Mouse (Mus musculus): ENCODE measurements around the gene Olfr1033. TPM values are rescaled to one million over a fixed set of nuclear protein-coding genes. Genes with fewer than 3 reads are reported as not detected.
"Not testable (repeated sequence)": the region's sequence is repeated elsewhere in the genome, so short reads cannot be mapped to it uniquely, and the experiment has no call there.

Olfr1033 gene
- polyA plus RNA-seq (2015; fragmentation: Nextera tagmentation; extraction: Ambion mirVana), result 2.2 and 2.3 TPM in 2 replicates

DNA sequence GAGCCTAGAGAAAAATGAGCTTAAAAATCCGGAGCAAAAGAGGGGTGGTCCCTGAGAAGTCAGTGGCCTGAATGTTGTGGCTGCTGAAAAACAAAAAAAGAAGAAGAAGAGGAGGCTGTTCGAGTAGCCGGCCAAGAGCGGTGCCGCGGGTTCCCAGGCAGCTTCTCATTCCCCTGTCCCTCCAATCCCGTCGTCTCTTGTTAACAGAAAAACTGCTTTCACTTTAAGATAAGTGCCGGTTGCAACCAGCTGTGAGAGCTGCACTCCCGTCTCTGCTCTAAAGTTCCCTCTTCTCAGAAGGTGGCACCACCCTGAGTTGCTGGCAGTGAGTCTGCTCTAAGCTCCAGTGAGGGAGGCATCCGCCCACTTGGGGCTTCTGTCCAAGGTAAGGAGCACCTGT is at the start of gene Olfr1033:
Olfr1033 (plus strand) TSS at position 228 of the 400 bp plus-strand sequence.
- not testable (repeated sequence) for H3K36me3 ChIP-seq; H3K9me3 ChIP-seq; H3K27me3 ChIP-seq (replicated peaks); H3K4me1 ChIP-seq; ATAC-seq (ENCODE audit: extremely low read depth, insufficient number of reproducible peaks, low FRiP score, low TSS enrichment)
- H3K27ac ChIP-seq (replicated peaks), result peak within 1 kb of the TSS; percentile 74
- peak within 1 kb of the TSS; percentile 65 for H3K4me2 ChIP-seq
- WGBS, result under 1% methylated on average over 10 of the region's 11 CpGs
- peak within 1 kb of the TSS; percentile 54 for H3K9ac ChIP-seq
- peak within 1 kb of the TSS; percentile 49 for H3K4me3 ChIP-seq

DNA sequence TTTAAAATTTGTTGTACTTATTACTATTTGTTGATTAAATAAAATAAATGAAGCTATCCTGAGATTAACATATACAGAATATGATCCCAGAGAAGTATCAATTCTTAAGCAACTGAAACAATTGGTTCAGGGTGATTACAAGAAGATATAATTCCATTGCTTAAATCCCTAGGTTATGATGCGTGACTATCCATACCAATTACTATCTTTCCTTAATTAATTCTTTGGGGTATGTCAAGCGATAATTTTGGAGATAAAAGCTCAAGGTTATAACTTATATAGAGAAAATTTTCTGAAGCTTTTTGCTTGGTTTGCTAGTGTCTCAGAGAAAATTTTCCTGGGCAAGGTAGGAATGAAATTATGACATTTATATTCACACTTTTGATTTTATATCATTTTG is 46.8 kb upstream of the Olfr1033 start, which contains the start of gene Olfr1029:
Olfr1029 (plus strand) TSS at position 301 of the 400 bp plus-strand sequence.
- H3K9me3 ChIP-seq, result no peaks in the 10 kb centered on the region
- no peak within 1 kb of the TSS for H3K4me2 ChIP-seq
- H3K27me3 ChIP-seq (replicated peaks), result no peaks in the 10 kb centered on the region
- no peak within 1 kb of the TSS for H3K9ac ChIP-seq
- 71% methylated on average over 2 of the region's 2 CpGs for WGBS
- H3K4me1 ChIP-seq, result no peaks in the 10 kb centered on the region
- no peak within 1 kb of the TSS for H3K27ac ChIP-seq (replicated peaks)
- H3K36me3 ChIP-seq, result no peaks in the 10 kb centered on the region
- ATAC-seq (ENCODE audit: extremely low read depth, insufficient number of reproducible peaks, low FRiP score, low TSS enrichment), result no peak
- no peak within 1 kb of the TSS for H3K4me3 ChIP-seq

DNA sequence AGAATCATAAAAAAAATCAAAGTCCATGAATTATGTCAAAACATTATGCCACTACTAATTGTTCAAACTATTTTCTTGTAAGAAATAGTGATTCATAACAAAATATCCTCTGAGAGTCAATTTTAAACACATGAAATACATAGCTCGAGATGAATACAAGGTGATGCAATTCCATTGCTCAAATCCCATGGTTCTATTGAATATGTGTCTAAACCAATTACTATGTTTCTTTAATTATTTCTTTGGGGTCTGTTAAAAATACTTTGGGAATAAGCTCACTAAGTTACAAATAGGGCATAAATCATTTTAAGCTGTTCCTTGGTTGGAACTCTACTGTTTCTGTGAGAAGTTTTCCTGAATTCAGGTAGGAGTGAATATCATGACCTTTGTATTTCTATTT is 41.5 kb upstream of the Olfr1033 start, which contains the start of gene Olfr1030:
Olfr1030 (plus strand) TSS at position 301 of the 400 bp plus-strand sequence.
- H3K4me1 ChIP-seq, result no peaks in the 10 kb centered on the region
- H3K9ac ChIP-seq, result no peak within 1 kb of the TSS
- H3K36me3 ChIP-seq, result no peaks in the 10 kb centered on the region
- H3K27ac ChIP-seq (replicated peaks), result no peak within 1 kb of the TSS
- no peaks in the 10 kb centered on the region for H3K9me3 ChIP-seq
- H3K4me2 ChIP-seq, result no peak within 1 kb of the TSS
- 56% methylated on average over 1 of the region's 1 CpGs for WGBS
- ATAC-seq (ENCODE audit: extremely low read depth, insufficient number of reproducible peaks, low FRiP score, low TSS enrichment), result no peak
- no peak within 1 kb of the TSS for H3K4me3 ChIP-seq
- H3K27me3 ChIP-seq (replicated peaks), result no peaks in the 10 kb centered on the region

DNA sequence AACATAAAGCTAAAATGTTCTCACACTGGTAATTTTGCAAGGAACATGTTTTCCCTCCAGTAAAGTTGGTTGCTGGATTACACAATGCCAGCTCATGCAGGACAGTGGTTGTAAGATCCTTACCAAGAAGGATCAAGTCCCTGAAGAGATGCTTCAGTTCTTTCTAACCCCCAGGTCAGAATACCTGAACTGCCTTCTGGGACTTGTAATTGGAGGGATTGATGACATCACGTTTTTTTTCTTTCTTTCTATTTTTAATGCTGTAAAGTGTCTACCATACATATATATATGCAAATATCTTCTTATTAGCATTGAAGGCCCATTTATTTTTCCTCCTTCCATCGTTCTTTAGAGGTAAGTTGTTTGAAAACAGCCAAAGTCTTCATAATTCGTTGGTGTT is 30.4 kb upstream of the Olfr1033 start, which contains the start of gene Olfr1031:
Olfr1031 (plus strand) TSS at position 301 of the 400 bp plus-strand sequence.
- no peak for ATAC-seq (ENCODE audit: extremely low read depth, insufficient number of reproducible peaks, low FRiP score, low TSS enrichment)
- 43% methylated on average over 3 of the region's 3 CpGs for WGBS

DNA sequence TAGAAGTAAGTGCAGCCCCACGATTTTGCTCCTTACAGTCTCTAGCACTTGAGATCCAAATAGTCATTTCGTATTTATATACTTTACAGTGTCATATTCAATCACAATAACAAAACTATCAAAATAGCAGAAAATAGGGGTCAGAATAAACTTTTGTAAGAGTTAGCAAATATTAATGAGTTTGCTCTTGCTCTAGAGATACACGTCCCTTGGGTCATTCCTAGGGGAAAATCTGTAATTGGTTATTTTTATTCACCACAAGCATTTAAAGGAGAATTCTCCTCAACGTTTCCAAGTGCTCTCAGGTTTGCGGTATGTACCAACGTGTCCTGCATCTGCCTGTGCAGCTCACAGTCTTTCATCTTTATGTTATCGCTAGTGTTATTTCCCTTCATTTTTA is 15.2 kb upstream of the Olfr1033 start, which contains the start of gene Olfr1032:
Olfr1032 (plus strand) TSS at position 301 of the 400 bp plus-strand sequence.
- ATAC-seq (ENCODE audit: extremely low read depth, insufficient number of reproducible peaks, low FRiP score, low TSS enrichment), result no peak
- 74% methylated on average over 7 of the region's 7 CpGs for WGBS
- H3K9ac ChIP-seq, result no peak within 1 kb of the TSS
- H3K4me1 ChIP-seq, result no peaks in the 10 kb centered on the region
- H3K9me3 ChIP-seq, result no peaks in the 10 kb centered on the region
- H3K36me3 ChIP-seq, result no peaks in the 10 kb centered on the region
- no peak within 1 kb of the TSS for H3K4me2 ChIP-seq
- no peak within 1 kb of the TSS for H3K27ac ChIP-seq (replicated peaks)
- H3K27me3 ChIP-seq (replicated peaks), result no peaks in the 10 kb centered on the region
- H3K4me3 ChIP-seq, result no peak within 1 kb of the TSS

More for the DNA sequence above, 30.4 kb upstream of the Olfr1033 start, which contains the start of gene Olfr1031:
- H3K4me3 ChIP-seq, result no peak within 1 kb of the TSS
- no peaks in the 10 kb centered on the region for H3K27me3 ChIP-seq (replicated peaks)
- H3K4me2 ChIP-seq, result no peak within 1 kb of the TSS
- H3K9ac ChIP-seq, result no peak within 1 kb of the TSS
- H3K27ac ChIP-seq (replicated peaks), result no peak within 1 kb of the TSS
- no peaks in the 10 kb centered on the region for H3K36me3 ChIP-seq
- H3K4me1 ChIP-seq, result no peaks in the 10 kb centered on the region
- no peaks in the 10 kb centered on the region for H3K9me3 ChIP-seq

DNA sequence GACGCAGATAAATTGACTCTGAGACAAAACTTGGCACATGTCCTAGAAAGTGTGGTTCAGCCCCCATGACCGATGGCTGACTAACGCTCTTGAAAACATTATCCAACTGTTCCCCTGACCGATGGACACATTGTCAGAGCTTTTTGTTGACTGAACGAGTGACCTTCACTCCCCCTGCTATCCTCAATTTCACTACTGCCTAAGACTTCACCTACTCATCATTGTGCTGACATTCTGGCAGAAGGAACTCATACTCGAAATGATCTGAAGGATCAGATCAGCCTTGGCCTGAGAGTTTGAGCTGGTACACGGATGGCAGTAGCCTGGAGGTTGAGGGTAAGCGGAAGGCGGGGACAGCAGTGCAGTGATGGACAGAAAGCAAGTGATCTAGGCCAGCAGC is 1.1 kb downstream of the Olfr1033 start:
- H3K4me2 ChIP-seq; H3K27me3 ChIP-seq (replicated peaks); H3K9ac ChIP-seq; H3K4me3 ChIP-seq; H3K36me3 ChIP-seq; H3K27ac ChIP-seq (replicated peaks); H3K9me3 ChIP-seq; H3K4me1 ChIP-seq; ATAC-seq (ENCODE audit: extremely low read depth, insufficient number of reproducible peaks, low FRiP score, low TSS enrichment): not testable (repeated sequence)
- WGBS, result 15% methylated on average over 5 of the region's 9 CpGs

DNA sequence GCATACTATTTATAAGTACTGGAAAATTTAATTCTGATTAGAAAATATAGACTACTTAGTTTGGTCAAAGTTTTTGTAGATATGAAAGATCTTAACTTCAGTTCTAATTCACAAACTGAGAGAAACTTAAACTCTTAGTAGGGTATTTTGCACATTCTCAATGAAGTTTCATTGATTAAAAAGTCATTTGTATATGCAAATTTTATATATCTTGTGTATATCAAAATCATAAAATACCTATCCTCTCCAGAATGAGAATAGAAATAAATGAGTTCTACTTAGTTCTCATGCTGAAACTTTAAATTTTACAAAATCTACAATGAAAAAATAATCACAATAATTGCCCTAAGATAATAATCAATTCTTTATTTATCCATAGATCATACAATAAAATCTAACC is 25.1 kb downstream of the Olfr1033 start, which contains the start of gene Olfr1034:
Olfr1034 (plus strand) TSS at position 301 of the 400 bp plus-strand sequence.
- Histone ChIP-seq H3K4me3 (no peak within 1 kb of the TSS), H3K4me2 (no peak within 1 kb of the TSS), H3K27ac (replicated peaks) (no peak within 1 kb of the TSS), H3K36me3 (no peaks in the 10 kb centered on the region), H3K9me3 (no peaks in the 10 kb centered on the region), H3K4me1 (no peaks in the 10 kb centered on the region), H3K27me3 (replicated peaks) (no peaks in the 10 kb centered on the region), H3K9ac (no peak within 1 kb of the TSS)
- ATAC-seq (ENCODE audit: extremely low read depth, insufficient number of reproducible peaks, low FRiP score, low TSS enrichment), result no peak

DNA sequence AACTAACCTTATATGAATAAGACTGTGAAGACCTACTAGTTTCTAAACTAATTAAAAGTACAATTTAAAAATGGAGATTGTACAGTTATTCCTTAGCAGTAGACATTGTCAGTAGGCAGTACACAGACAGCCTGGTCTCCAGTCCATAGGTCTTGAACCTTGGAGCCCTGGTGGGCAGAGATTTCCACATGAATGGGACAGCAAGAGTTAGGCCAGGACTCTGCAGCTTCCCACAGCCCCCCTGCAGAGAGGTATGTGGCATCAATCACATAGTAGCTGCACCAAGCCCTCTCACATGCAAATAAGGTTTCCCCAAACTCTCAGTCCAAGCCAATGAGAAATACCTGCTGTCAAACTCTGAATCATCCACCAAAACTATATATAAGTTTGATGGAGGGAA is 30.3 kb downstream of the Olfr1033 start:
- H3K4me2 ChIP-seq; H3K9ac ChIP-seq; H3K36me3 ChIP-seq; H3K27me3 ChIP-seq (replicated peaks); ATAC-seq (ENCODE audit: extremely low read depth, insufficient number of reproducible peaks, low FRiP score, low TSS enrichment); H3K27ac ChIP-seq (replicated peaks); H3K9me3 ChIP-seq; H3K4me3 ChIP-seq; H3K4me1 ChIP-seq: not testable (repeated sequence)

DNA sequence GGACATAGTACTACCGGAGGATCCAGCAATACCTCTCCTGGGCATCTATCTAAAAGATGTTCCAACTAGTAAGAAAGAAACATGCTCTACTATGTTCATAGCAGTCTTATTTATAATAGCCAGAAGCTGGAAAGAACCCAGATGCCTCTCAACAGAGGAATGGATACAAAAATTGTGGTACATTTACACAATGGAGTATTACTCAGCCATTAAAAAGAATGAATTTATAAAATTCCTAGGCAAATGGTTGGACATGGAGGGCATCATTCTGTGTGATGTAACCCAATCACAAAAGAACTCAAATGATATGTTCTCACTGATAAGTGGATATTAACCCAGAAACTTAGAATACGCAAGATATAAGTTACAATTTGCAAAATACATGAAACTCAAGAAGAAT is 43.3 kb downstream of the Olfr1033 start:
- not testable (repeated sequence) for H3K4me3 ChIP-seq; H3K9me3 ChIP-seq; H3K4me2 ChIP-seq; H3K9ac ChIP-seq; H3K36me3 ChIP-seq; H3K27ac ChIP-seq (replicated peaks); H3K4me1 ChIP-seq; ATAC-seq (ENCODE audit: extremely low read depth, insufficient number of reproducible peaks, low FRiP score, low TSS enrichment); H3K27me3 ChIP-seq (replicated peaks)
- WGBS, result 88% methylated on average over 2 of the region's 2 CpGs

DNA sequence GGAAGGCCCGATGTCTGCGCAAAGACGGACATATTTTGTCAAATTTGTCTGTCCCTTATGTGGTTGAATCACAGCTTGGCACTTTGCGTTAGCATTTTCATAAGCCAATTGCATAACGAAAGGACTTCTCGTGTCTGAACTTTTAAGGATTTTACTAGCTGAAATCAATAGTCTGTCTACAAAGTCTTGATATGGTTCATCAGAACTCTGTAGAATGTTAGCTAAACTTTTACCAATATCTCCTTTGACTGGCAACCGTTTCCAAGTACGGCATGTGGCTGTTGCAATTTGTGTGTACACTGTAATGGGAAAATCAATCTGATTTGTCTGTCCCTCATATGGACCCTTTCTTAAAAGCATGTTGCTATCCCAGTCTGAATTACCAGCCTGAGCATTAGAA is 49.8 kb downstream of the Olfr1033 start:
- Histone ChIP-seq H3K4me2 (no peak overlapping the region), H3K9ac (no peak overlapping the region), H3K27me3 (replicated peaks) (no peaks in the 10 kb centered on the region), H3K4me1 (no peaks in the 10 kb centered on the region), H3K9me3 (no peaks in the 10 kb centered on the region), H3K27ac (replicated peaks) (no peak overlapping the region), H3K4me3 (no peak overlapping the region), H3K36me3 (no peaks in the 10 kb centered on the region)
- no peak for ATAC-seq (ENCODE audit: extremely low read depth, insufficient number of reproducible peaks, low FRiP score, low TSS enrichment)
- WGBS, result 90% methylated on average over 8 of the region's 8 CpGs

DNA sequence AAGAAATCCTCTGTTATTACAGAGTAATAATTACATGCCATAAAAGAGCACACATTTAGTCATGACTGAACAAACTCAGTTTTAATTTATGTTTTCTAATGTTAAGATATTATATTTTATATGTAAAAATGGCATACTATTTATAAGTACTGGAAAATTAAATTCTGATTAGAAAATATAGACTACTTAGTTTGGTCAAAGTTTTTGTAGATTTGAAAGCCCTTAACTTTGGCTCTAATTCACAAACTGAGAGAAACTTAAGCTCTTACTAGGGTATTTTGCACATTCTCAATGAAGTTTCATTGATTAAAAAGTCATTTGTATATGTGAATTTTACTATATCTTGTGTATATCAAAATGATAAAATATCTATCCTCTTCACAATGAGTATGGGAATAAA is 53.3 kb downstream of the Olfr1033 start, which contains the start of gene Olfr1036:
Olfr1036 (plus strand) TSS at position 301 of the 400 bp plus-strand sequence.
- not testable (repeated sequence) for ATAC-seq (ENCODE audit: extremely low read depth, insufficient number of reproducible peaks, low FRiP score, low TSS enrichment); H3K27ac ChIP-seq (replicated peaks); H3K36me3 ChIP-seq; H3K4me2 ChIP-seq; H3K9ac ChIP-seq; H3K27me3 ChIP-seq (replicated peaks); H3K4me3 ChIP-seq; H3K9me3 ChIP-seq; H3K4me1 ChIP-seq

DNA sequence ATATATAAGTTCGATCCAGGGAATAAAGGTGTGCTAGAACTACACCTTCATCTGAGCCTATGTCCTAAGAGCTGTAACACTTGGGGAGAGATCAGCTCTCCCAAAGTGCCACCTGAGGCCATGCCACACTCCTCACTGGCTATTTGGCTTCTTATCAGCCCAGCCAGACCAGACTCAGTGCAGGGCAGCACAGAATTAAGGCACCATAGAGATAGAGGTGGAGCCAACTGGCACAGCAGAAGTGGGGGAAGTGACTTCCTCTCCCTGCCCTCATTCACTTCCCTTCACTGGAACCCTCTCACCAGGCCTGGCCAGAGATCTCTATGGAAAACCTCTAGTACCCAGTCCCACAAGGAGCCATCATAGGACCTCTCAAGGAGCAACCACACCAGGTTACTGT is 60.0 kb downstream of the Olfr1033 start:
- H3K4me2 ChIP-seq; ATAC-seq (ENCODE audit: extremely low read depth, insufficient number of reproducible peaks, low FRiP score, low TSS enrichment); H3K27me3 ChIP-seq (replicated peaks); H3K27ac ChIP-seq (replicated peaks); H3K36me3 ChIP-seq; H3K9ac ChIP-seq; H3K4me3 ChIP-seq; H3K9me3 ChIP-seq; H3K4me1 ChIP-seq: not testable (repeated sequence)
- WGBS, result 69% methylated on average over 1 of the region's 1 CpGs
